Mouse (Mus musculus) lung, postnatal 0 days (tissue): Measurements from ENCODE around the gene Rnf215. TPM values are rescaled to one million over a fixed set of nuclear protein-coding genes. Genes with fewer than 3 reads are reported as not detected.

Experiments
- ATAC-seq: fragments of 200-750 bp; cut with Nextera tagmentation; 2 replicates; pipeline ENCODE4 v1.8.0; 2017; ENCODE audit warnings: moderate library complexity
- DNase-seq: peaks from one replicate; pipeline ENCODE4 v3.0.0-alpha.2; 2016; ENCODE audit warnings: low spot score
- H3K27ac ChIP-seq: fragments of 300-500 bp; sonication (generic); 2 replicates; pipeline ENCODE4 v1.5.1; 2014; ENCODE audit warnings: antibody characterized with exemption, mild to moderate bottlenecking, low read length, mixed read lengths
- H3K27me3 ChIP-seq: fragments of 300-500 bp; sonication (generic); replicated peaks from 2 replicates; pipeline ENCODE4 v1.6.1; 2014; ENCODE audit warnings: low read length, mixed read lengths; ENCODE audit not compliant: insufficient read depth
- H3K36me3 ChIP-seq: fragments of 300-500 bp; sonication (generic); 2 replicates; pipeline ENCODE4 v1.6.1; 2014; ENCODE audit warnings: low read length, mixed read lengths; ENCODE audit not compliant: insufficient read depth
- H3K4me1 ChIP-seq: fragments of 300-500 bp; sonication (generic); 2 replicates; pipeline ENCODE4 v1.6.1; 2014; ENCODE audit warnings: antibody characterized with exemption, low read depth, low read length, mixed read lengths; ENCODE audit not compliant: insufficient read depth
- H3K4me2 ChIP-seq: fragments of 300-500 bp; sonication (generic); replicated peaks from 2 replicates; pipeline ENCODE4 v1.6.1; 2014; ENCODE audit warnings: low read depth, mild to moderate bottlenecking, low read length, moderate library complexity, mixed read lengths
- H3K4me3 ChIP-seq: fragments of 300-500 bp; sonication (generic); 2 replicates; pipeline ENCODE4 v1.5.1; 2014; ENCODE audit warnings: low read depth, low read length
- H3K9ac ChIP-seq: fragments of 300-500 bp; sonication (generic); replicated peaks from 2 replicates; pipeline ENCODE4 v1.6.1; 2014; ENCODE audit warnings: low read depth, mild to moderate bottlenecking
- H3K9me3 ChIP-seq: fragments of 300-500 bp; sonication (generic); 2 replicates; pipeline ENCODE4 v1.6.1; 2016; ENCODE audit warnings: low read length, mixed read lengths
- CTCF ChIP-seq: IDR thresholded peaks from 2 replicates; pipeline ENCODE4 v1.5.1; 2016; ENCODE audit warnings: antibody characterized with exemption, mild to moderate bottlenecking
- EP300 ChIP-seq: IDR thresholded peaks from 2 replicates; pipeline ENCODE4 v1.6.1; 2016; ENCODE audit warnings: antibody characterized with exemption, mild to moderate bottlenecking, control low read depth
- WGBS: fragments of 180-500 bp; shearing (Covaris S2); extraction: QIAGEN DNeasy Blood & Tissue Kit; methylation state at CpG from one replicate; pipeline ENCODE4 v1.1.7; 2014; 5-methylcytosine and 5-hydroxymethylcytosine counted together
- polyA plus RNA-seq: library from polyadenylated mRNA; unstranded; fragments of >200 nt; fragmentation: Nextera tagmentation; extraction: Ambion mirVana; gene quantifications from 2 replicates; pipeline ENCODE4 v1.2.1, GENCODE M21; 2015

Rnf215 gene
- polyA plus RNA-seq: 57.8 and 59.0 TPM in 2 replicates

DNA sequence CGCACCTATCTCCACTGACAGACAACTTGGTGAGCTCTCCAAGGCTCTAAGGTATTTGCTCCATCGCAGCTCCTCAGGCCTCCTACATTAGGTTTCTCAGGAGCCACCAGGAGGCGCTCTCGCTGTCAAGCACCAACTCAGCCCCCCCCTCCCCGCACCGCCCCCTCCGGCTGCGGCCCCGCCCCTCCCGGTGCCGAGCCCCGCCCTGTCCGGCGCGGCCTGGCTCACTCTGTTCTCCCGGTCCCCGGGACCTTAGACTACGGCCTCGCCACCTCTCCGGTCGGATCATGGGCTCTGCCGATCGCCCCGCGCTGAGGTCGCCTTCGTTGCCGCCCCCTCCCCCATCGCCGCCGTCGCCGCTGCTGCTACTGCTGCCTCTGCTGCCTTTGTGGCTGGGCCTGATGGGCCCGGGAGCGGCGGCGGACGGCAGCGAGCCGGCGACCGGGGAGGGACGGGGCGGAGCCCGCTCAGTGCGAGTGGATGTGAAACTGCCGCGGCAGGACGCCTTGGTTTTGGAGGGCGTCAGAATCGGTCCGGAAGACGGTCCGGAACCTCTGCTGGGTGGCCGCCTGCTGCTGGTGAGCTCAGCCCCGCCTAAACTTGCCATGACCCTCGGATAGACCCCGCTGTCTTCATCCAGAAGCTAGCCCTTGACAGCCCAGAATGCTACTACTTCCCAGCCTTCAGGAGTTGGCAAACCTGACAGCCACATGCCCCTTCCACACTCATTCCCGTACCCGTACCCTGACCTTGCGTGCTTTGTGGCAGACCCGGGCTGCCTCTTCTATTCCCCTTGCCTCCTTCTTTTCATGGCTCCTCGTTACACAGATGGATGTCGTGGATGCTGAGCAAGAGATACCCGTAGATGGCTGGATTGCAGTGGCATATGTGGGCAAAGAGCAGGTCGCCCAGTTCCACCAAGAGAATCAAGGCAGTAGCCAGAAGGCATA is at the start of gene Rnf215:
Gene Rnf215, plus strand, starts transcription at position 217 of the 950 bp plus-strand sequence.
- 2% methylated on average over 49 of the region's 66 CpGs for WGBS
- ATAC-seq: peak; percentile 97
- peak; percentile 95 for DNase-seq
- Histone ChIP-seq H3K27me3 (no peaks in the 10 kb centered on the region), H3K27ac (peak within 1 kb of the TSS; percentile 93), H3K9ac (peak within 1 kb of the TSS; percentile 97), H3K4me1 (peaks cover 10% of the 10 kb centered on the region; the same call in 1 of the 2 replicates), H3K36me3 (peaks cover 6% of the 10 kb centered on the region; the same call in 1 of the 2 replicates), H3K9me3 (no peaks in the 10 kb centered on the region), H3K4me3 (peak within 1 kb of the TSS; percentile 91), H3K4me2 (peak within 1 kb of the TSS; percentile 65)
- TF ChIP-seq CTCF (peak; percentile 73), EP300 (no peak)

DNA sequence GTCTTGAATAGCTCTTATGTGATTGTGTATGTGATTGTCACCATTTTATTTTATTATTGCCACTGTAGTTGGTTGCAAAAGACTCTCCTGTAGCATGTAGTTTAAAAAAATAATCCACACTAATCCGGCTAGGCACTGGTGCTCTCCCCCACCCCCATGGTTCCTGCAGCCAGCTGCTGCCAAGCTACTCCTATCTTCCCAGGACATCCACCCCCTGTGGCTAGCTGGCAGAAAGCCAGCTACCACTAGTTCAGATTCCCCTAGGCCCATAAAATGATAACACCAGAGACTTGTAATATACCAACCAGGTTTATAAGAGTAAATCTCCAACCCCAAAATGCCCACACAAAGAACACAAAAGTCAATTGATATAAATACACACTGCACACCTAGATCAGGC is 48.8 kb upstream of the Rnf215 start:
- TF ChIP-seq CTCF (no peak), EP300 (no peak)
- Histone ChIP-seq H3K4me1 (no peaks in the 10 kb centered on the region), H3K27me3 (no peaks in the 10 kb centered on the region), H3K4me2 (no peak overlapping the region), H3K9ac (no peak overlapping the region), H3K4me3 (no peak overlapping the region), H3K36me3 (no peaks in the 10 kb centered on the region), H3K27ac (no peak overlapping the region), H3K9me3 (no peaks in the 10 kb centered on the region)
- DNase-seq (no peak), ATAC-seq (no peak)
- 36% methylated on average over 1 of the region's 1 CpGs for WGBS

DNA sequence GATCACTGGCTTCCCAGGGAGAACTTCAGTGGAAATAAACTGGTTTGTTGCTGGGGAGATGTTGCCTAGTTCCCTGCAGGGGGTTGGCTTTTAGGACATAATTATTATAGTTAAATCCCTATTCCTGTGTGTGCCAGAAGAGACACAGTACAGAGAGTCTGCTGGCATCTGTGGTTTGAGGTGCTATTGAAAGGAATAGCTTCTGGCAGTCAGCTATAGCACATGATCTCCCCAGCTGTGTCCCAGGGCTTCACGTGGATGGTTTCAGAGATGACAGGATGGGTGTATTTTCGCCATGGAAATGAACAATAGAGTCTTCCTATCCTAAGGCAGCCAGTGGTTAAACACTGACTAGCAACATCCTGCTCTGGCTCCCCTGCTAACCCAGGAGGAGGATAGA is 47.7 kb upstream of the Rnf215 start:
- no peak for DNase-seq
- H3K4me3 ChIP-seq: no peak overlapping the region
- H3K9ac ChIP-seq: no peak overlapping the region
- H3K27me3 ChIP-seq: no peaks in the 10 kb centered on the region
- H3K9me3 ChIP-seq: no peaks in the 10 kb centered on the region
- H3K4me2 ChIP-seq: no peak overlapping the region
- TF ChIP-seq CTCF (no peak), EP300 (no peak)
- ATAC-seq: no peak
- H3K36me3 ChIP-seq: no peaks in the 10 kb centered on the region
- no peaks in the 10 kb centered on the region for H3K4me1 ChIP-seq
- WGBS: 54% methylated on average over 2 of the region's 2 CpGs
- H3K27ac ChIP-seq: no peak overlapping the region

DNA sequence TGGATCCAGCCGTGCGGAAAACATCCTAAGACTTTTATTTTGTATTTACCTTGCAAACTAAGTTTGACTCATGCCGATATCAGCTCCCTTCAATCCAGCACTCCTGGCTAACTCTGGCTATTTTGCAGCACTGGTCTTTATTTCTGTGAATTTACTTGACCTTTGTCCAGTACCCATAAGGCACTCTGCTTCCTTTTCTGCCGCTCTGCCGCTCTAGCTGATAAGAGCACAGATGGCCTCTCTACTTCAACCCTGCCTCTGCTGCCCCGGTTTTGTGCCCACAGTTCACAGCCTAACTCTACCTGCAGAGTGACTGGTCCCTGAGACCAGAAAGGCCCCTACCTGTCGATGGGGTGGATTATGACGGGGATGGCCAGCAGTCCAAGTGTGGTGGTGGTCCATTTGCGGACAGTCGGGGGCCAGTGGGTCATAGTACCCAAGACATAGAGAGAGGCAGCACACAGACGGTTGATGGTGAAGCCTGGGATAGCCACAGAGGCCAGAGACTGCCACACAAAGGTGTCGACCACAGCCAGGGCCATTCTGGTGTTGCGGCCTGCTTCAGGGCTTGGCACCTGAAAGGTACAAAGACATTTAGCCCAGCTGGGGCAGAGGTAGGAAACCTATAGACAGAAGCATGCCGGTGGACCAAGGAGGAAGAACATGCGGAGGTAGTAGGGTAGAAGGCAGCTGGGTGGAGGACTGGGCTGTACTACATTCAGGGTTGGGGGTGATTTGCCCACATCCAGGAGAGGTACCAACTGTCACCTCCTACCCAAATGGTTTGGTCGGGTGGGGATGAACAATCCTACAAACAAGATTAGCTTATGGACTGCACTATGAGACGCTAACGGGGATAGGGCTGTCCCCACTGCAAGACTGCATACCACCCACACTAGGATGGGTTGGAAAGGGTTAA is 41.3 kb upstream of the Rnf215 start:
- Histone ChIP-seq H3K4me3 (no peak overlapping the region), H3K9me3 (no peaks in the 10 kb centered on the region), H3K27ac (no peak overlapping the region), H3K36me3 (no peaks in the 10 kb centered on the region), H3K9ac (no peak overlapping the region), H3K4me2 (no peak overlapping the region), H3K4me1 (peaks cover 12% of the 10 kb centered on the region; the same call in 1 of the 2 replicates), H3K27me3 (no peaks in the 10 kb centered on the region)
- TF ChIP-seq CTCF (no peak), EP300 (no peak)
- ATAC-seq (no peak), DNase-seq (no peak)
- WGBS: 78% methylated on average over 18 of the region's 18 CpGs

- WGBS: 5% methylated on average over 23 of the region's 24 CpGs
- Histone ChIP-seq H3K4me2 (peak overlapping the region; percentile 63), H3K4me1 (peaks cover 12% of the 10 kb centered on the region; the same call in 1 of the 2 replicates), H3K9me3 (no peaks in the 10 kb centered on the region), H3K4me3 (peak overlapping the region; percentile 45), H3K27ac (peak overlapping the region; percentile 20; the same call in 1 of the 2 replicates), H3K36me3 (no peaks in the 10 kb centered on the region), H3K27me3 (no peaks in the 10 kb centered on the region), H3K9ac (no peak overlapping the region)
- ATAC-seq (no peak), DNase-seq (peak; percentile 75)
- peak; percentile 90 for TF ChIP-seq CTCF
- TF ChIP-seq EP300: no peak
Measured at GRCm38 (mm10) chr11:4094378-4095170, 40.4 kb upstream of the Rnf215 start.
